Mouse (Mus musculus): ENCODE results near the gene Pex11g.

DNA sequence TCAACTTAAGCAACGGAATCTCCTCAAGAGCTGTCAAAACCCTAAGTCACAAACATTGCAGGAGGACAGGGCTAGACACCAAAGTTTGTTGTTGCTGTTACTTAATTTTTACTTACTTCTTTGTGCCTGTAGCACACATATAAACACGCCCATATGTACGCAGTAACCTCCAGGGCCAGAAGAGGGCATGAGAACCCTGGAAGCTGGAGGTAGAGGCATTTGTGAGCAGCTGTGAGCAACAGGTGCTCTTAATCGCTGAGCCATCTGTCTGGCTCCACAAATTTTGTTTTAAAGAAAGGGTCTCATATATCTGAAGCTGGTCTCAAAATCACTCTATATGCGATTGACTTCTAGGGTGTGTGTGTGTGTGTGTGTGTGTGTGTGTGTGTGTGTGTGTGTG lies 3.2 kb downstream of the Pex11g start:
- TF ChIP-seq GATA1 (IDR thresholded peaks at IDR 0.05; ENCODE audit: low read length), result no peak
- TF ChIP-seq TAL1 (IDR thresholded peaks at IDR 0.05; ENCODE audit: low read length), result no peak
